17 mouse cellular contexts compared by ENCODE assay signal in genomic region chr16:18679112-18679511, GRCm38 (mm10). TPM values are rescaled to one million over a fixed set of nuclear protein-coding genes. Genes with fewer than 3 reads are reported as not detected.
DNase-seq lines count a peak whose midpoint lies in the region; ATAC-seq and TF ChIP-seq lines count a peak whose summit lies in the region.
"Had no signal": no experiment of that assay in that cellular context is flagged by ENCODE, and none has a peak within 500 bp of the region (broad histone marks: within the 10 kb centered on the region; RNA-seq: fewer than 3 reads in every experiment).

No protein-coding gene starts in this region.

- WGBS in lung, embryonic 14.5 days, result 41% methylated on average over 5 of the region's 5 CpGs

- DNase-seq in embryo, embryonic 11 days, result peak; percentile 19
- DNase-seq in embryo, embryonic 10.5 days (ENCODE audit: low spot score), result no peak
- DNase-seq in lung, embryonic 14.5 days, result no peak
- no peak for DNase-seq in lung, postnatal 14 days
- DNase-seq in R1 (ENCODE audit: low read depth, low spot score), result peak; percentile 73
- DNase-seq in retina, postnatal 1 day, result peak; percentile 41
- DNase-seq in layer of hippocampus, adult 8-10 months (ENCODE audit: low spot score in 2 of 2), result no peak
- DNase-seq: cerebellum, postnatal 10 days; forebrain, postnatal 0 days; kidney, adult 9 months; lung, postnatal 4 days; thymus, adult 18-20 months had no signal

- H3K4me3 ChIP-seq in lung, embryonic 14.5 days (ENCODE audit: low read depth, low read length), result no peak overlapping the region
- H3K4me3 ChIP-seq: heart, embryonic 10.5 days; limb, embryonic 13.5 days had no signal

- H3K9ac ChIP-seq in lung, embryonic 14.5 days, result no peak overlapping the region
- H3K9ac ChIP-seq: forebrain, postnatal 0 days; limb, embryonic 13.5 days had no signal

- ATAC-seq in lung, embryonic 14.5 days (ENCODE audit: insufficient read depth), result no peak
- no peak for ATAC-seq in inflammation-experienced regulatory T-cells, adult 6 months
- ATAC-seq: forebrain, postnatal 0 days had no signal

- no peak overlapping the region for H3K4me2 ChIP-seq in lung, embryonic 14.5 days
- H3K4me2 ChIP-seq: limb, embryonic 13.5 days had no signal

- peak; percentile 28 for TF ChIP-seq CTCF in lung, embryonic 14.5 days (IDR thresholded peaks at IDR 0.05; ENCODE audit: low read depth)

- no peaks in the 10 kb centered on the region for H3K4me1 ChIP-seq in lung, embryonic 14.5 days (ENCODE audit: insufficient read depth)
- H3K4me1 ChIP-seq: limb, embryonic 13.5 days had no signal

- H3K27ac ChIP-seq in lung, embryonic 14.5 days (ENCODE audit: low read depth), result no peak overlapping the region
- H3K27ac ChIP-seq: heart, embryonic 10.5 days; limb, embryonic 13.5 days had no signal

- no peaks in the 10 kb centered on the region for H3K9me3 ChIP-seq in lung, embryonic 14.5 days (ENCODE audit: low read depth, low read length)
- H3K9me3 ChIP-seq: heart, embryonic 10.5 days; limb, embryonic 13.5 days had no signal

- H3K36me3 ChIP-seq in lung, embryonic 14.5 days (ENCODE audit: insufficient read depth), result no peaks in the 10 kb centered on the region
- H3K36me3 ChIP-seq: heart, embryonic 10.5 days; limb, embryonic 13.5 days had no signal

- H3K27me3 ChIP-seq in lung, embryonic 14.5 days (ENCODE audit: insufficient read depth, low read length), result no peaks in the 10 kb centered on the region

RNA-seq across cellular contexts. Expression of gene Sept5, which starts 49.4 kb away (rescaled TPM):
- polyA plus RNA-seq in lung, embryonic 14.5 days (2014; fragmentation: Nextera tagmentation; extraction: Ambion mirVana), result 19.3 and 20.1 TPM in 2 replicates
- 100 to 1,000 TPM; 499 to 528 (median 503) TPM for total RNA-seq in layer of hippocampus, adult 8-10 months (2022)
- under 1 TPM; 0.72 to 0.78 (median 0.77) TPM for polyA plus RNA-seq in inflammation-experienced regulatory T-cells, adult 6 months (2017; shearing (Covaris generic))

RNA-seq across cellular contexts. Expression of gene Gm49601, which starts 52.9 kb away (rescaled TPM):
- 1.2 and 1.7 TPM in 2 replicates for polyA plus RNA-seq in lung, embryonic 14.5 days (2014; fragmentation: Nextera tagmentation; extraction: Ambion mirVana)
- total RNA-seq in layer of hippocampus, adult 8-10 months (2022), result 100 to 1,000 TPM; 169 to 200 (median 179) TPM
- polyA plus RNA-seq in inflammation-experienced regulatory T-cells, adult 6 months (2017; shearing (Covaris generic)), result not detected
- total RNA-seq: hematopoietic stem cell, adult 5-6 weeks had no signal

RNA-seq across cellular contexts. Expression of gene Gp1bb, which starts 56.9 kb away (rescaled TPM):
- polyA plus RNA-seq in lung, embryonic 14.5 days (2014; fragmentation: Nextera tagmentation; extraction: Ambion mirVana), result 3.8 and 4.1 TPM in 2 replicates
- total RNA-seq in layer of hippocampus, adult 8-10 months (2022), result 1 to 10 TPM in 1 of 4 experiments, under 1 TPM in 1, not detected in 2; 0.63 to 1.4 TPM
- not detected for polyA plus RNA-seq in inflammation-experienced regulatory T-cells, adult 6 months (2017; shearing (Covaris generic))
- total RNA-seq: monocyte, adult 5-6 weeks had no signal

Comparison
In these comparisons a context has a peak if more than half of its experiments do, and no peak if none do; other contexts are left out.
1. DNase-seq: peak in embryo, embryonic 11 days (single experiment), R1 (single experiment) and retina, postnatal 1 day (single experiment); none in embryo, embryonic 10.5 days (single experiment), lung, embryonic 14.5 days (single experiment), lung, postnatal 14 days (single experiment) and layer of hippocampus, adult 8-10 months (0 of 2).
2. RNA of gene Sept5, which starts 49.4 kb away (polyA plus RNA-seq): 19.3 to 20.1 TPM in lung, embryonic 14.5 days; 0.72 to 0.78 TPM in inflammation-experienced regulatory T-cells, adult 6 months; every median in the first group is over 10 times any median in the second.